Mouse (Mus musculus) liver, embryonic 16.5 days (tissue): Measurements from ENCODE around the gene Top2a. TPM values are rescaled to one million over a fixed set of nuclear protein-coding genes. Genes with fewer than 3 reads are reported as not detected.
A peak's percentile ranks its signal among the peaks of the same experiment; 100 is the strongest.

Experiments used
- ATAC-seq: fragments of 200-750 bp; cut with Nextera tagmentation; 2 replicates; pipeline ENCODE4 v1.8.0; 2017; ENCODE audit warnings: low read depth, mild to moderate bottlenecking, moderate number of reproducible peaks, moderate library complexity
- H3K27ac ChIP-seq: fragments of 300-500 bp; sonication (generic); 2 replicates; pipeline ENCODE4 v1.5.1; 2014; ENCODE audit warnings: mild to moderate bottlenecking, low read length
- H3K27me3 ChIP-seq: fragments of 300-500 bp; sonication (generic); 2 replicates; pipeline ENCODE4 v1.6.1; 2014; ENCODE audit warnings: low read depth, low read length, mixed read lengths; ENCODE audit not compliant: control insufficient read depth, insufficient read depth
- H3K36me3 ChIP-seq: fragments of 300-500 bp; sonication (generic); 2 replicates; pipeline ENCODE4 v1.6.1; 2014; ENCODE audit warnings: mild to moderate bottlenecking; ENCODE audit not compliant: control insufficient read depth, insufficient read depth
- H3K4me1 ChIP-seq: fragments of 300-500 bp; sonication (generic); 2 replicates; pipeline ENCODE4 v1.6.1; 2014; ENCODE audit warnings: low read depth, low read length, mixed read lengths; ENCODE audit not compliant: control insufficient read depth
- H3K4me2 ChIP-seq: fragments of 300-500 bp; sonication (generic); 2 replicates; pipeline ENCODE4 v1.6.1; 2014; ENCODE audit warnings: low read depth, low read length, mixed read lengths
- H3K4me3 ChIP-seq: fragments of 300-500 bp; sonication (generic); 2 replicates; pipeline ENCODE4 v1.5.1; 2014; ENCODE audit warnings: low read depth, mild to moderate bottlenecking, low read length
- H3K9ac ChIP-seq: fragments of 300-500 bp; sonication (generic); 2 replicates; pipeline ENCODE4 v1.6.1; 2014; ENCODE audit warnings: low read depth, low read length
- H3K9me3 ChIP-seq: fragments of 300-500 bp; sonication (generic); replicated peaks from 2 replicates; pipeline ENCODE4 v1.6.1; 2016; ENCODE audit warnings: low read length; ENCODE audit not compliant: control insufficient read depth
- WGBS: fragments of 180-500 bp; shearing (Covaris S2); extraction: QIAGEN DNeasy Blood & Tissue Kit; methylation state at CpG from one replicate; pipeline ENCODE4 v1.1.7; 2014; ENCODE audit not compliant: insufficient replicate concordance; 5-methylcytosine and 5-hydroxymethylcytosine counted together
- polyA plus RNA-seq: library from polyadenylated mRNA; unstranded; fragments of >200 nt; fragmentation: Nextera tagmentation; extraction: Ambion mirVana; gene quantifications from 2 replicates; pipeline ENCODE4 v1.2.1, GENCODE M21; 2015

Top2a gene
- polyA plus RNA-seq, 1 experiment from 2014 or later, result 189 TPM

- no peak overlapping the region for H3K9ac ChIP-seq
- H3K27me3 ChIP-seq, result peaks cover 65% of the 10 kb centered on the region
- ATAC-seq, result no peak
These were observed 59.2 kb downstream of the Top2a start for GRCm38 (mm10) chr11:98964616-98965415.

GRCm38 (mm10) chr11:98964201-98964615 is 59.8 kb downstream of the Top2a start:
- H3K9me3 ChIP-seq, result no peaks in the 10 kb centered on the region
- no peak for ATAC-seq
- no peaks in the 10 kb centered on the region for H3K36me3 ChIP-seq
- H3K9ac ChIP-seq, result peak overlapping the region; percentile 34; the same call in 1 of the 2 replicates
- peaks cover 61% of the 10 kb centered on the region for H3K27me3 ChIP-seq
- H3K4me1 ChIP-seq, result peaks cover 57% of the 10 kb centered on the region
- 28% methylated on average over 6 of the region's 6 CpGs for WGBS
- H3K27ac ChIP-seq, result peak overlapping the region; percentile 67
- peak overlapping the region; percentile 99 for H3K4me2 ChIP-seq
- peak overlapping the region; percentile 49 for H3K4me3 ChIP-seq

More at GRCm38 (mm10) chr11:98964616-98965415, 59.2 kb downstream of the Top2a start:
- peak overlapping the region; percentile 67; the same call in 1 of the 2 replicates for H3K27ac ChIP-seq
- peak overlapping the region; percentile 99; the same call in 1 of the 2 replicates for H3K4me2 ChIP-seq
- H3K4me3 ChIP-seq, result no peak overlapping the region
- no peaks in the 10 kb centered on the region for H3K9me3 ChIP-seq
- H3K36me3 ChIP-seq, result no peaks in the 10 kb centered on the region
- peaks cover 52% of the 10 kb centered on the region for H3K4me1 ChIP-seq
- WGBS, result 37% methylated on average over 15 of the region's 15 CpGs

- no peaks in the 10 kb centered on the region for H3K36me3 ChIP-seq
- peaks cover 58% of the 10 kb centered on the region for H3K4me1 ChIP-seq
- H3K9ac ChIP-seq, result peak overlapping the region; percentile 39
- H3K27me3 ChIP-seq, result peaks cover 57% of the 10 kb centered on the region
- WGBS, result under 1% methylated on average over 31 of the region's 32 CpGs
- ATAC-seq, result peak; percentile 66
- no peaks in the 10 kb centered on the region for H3K9me3 ChIP-seq
- peak overlapping the region; percentile 99 for H3K4me2 ChIP-seq
- H3K27ac ChIP-seq, result peak overlapping the region; percentile 67
- H3K4me3 ChIP-seq, result peak overlapping the region; percentile 49
These were observed 60.6 kb downstream of the Top2a start for GRCm38 (mm10) chr11:98963191-98964021.

GRCm38 (mm10) chr11:98962421-98963095 is 61.4 kb downstream of the Top2a start:
- WGBS, result 6% methylated on average over 12 of the region's 12 CpGs
- Histone ChIP-seq H3K4me1 (peaks cover 58% of the 10 kb centered on the region), H3K4me3 (peak overlapping the region; percentile 67), H3K36me3 (no peaks in the 10 kb centered on the region), H3K9me3 (no peaks in the 10 kb centered on the region), H3K27me3 (peaks cover 57% of the 10 kb centered on the region), H3K27ac (peak overlapping the region; percentile 67; the same call in 1 of the 2 replicates), H3K4me2 (peak overlapping the region; percentile 99), H3K9ac (peak overlapping the region; percentile 39)
- no peak for ATAC-seq

- no peak for ATAC-seq
- peak overlapping the region; percentile 67 for H3K4me3 ChIP-seq
- peak overlapping the region; percentile 99 for H3K4me2 ChIP-seq
- H3K27ac ChIP-seq, result no peak overlapping the region
- WGBS, result 6% methylated on average over 8 of the region's 8 CpGs
- peaks cover 58% of the 10 kb centered on the region for H3K4me1 ChIP-seq
- H3K9ac ChIP-seq, result peak overlapping the region; percentile 53; the same call in 1 of the 2 replicates
- H3K9me3 ChIP-seq, result no peaks in the 10 kb centered on the region
- H3K36me3 ChIP-seq, result no peaks in the 10 kb centered on the region
- H3K27me3 ChIP-seq, result peaks cover 57% of the 10 kb centered on the region
These were observed 62.2 kb downstream of the Top2a start for GRCm38 (mm10) chr11:98961766-98962165.

GRCm38 (mm10) chr11:98961051-98961592 is 62.9 kb downstream of the Top2a start:
- peaks cover 58% of the 10 kb centered on the region for H3K4me1 ChIP-seq
- H3K4me2 ChIP-seq, result peak overlapping the region; percentile 99
- H3K36me3 ChIP-seq, result no peaks in the 10 kb centered on the region
- H3K27ac ChIP-seq, result peak overlapping the region; percentile 78
- peaks cover 57% of the 10 kb centered on the region for H3K27me3 ChIP-seq
- peak overlapping the region; percentile 67 for H3K4me3 ChIP-seq
- no peak for ATAC-seq
- no peaks in the 10 kb centered on the region for H3K9me3 ChIP-seq
- WGBS, result 2% methylated on average over 18 of the region's 18 CpGs
- peak overlapping the region; percentile 53 for H3K9ac ChIP-seq

- peak overlapping the region; percentile 99 for H3K4me2 ChIP-seq
- H3K4me3 ChIP-seq, result peak overlapping the region; percentile 67
- peaks cover 56% of the 10 kb centered on the region for H3K27me3 ChIP-seq
- under 1% methylated on average over 46 of the region's 53 CpGs for WGBS
- H3K4me1 ChIP-seq, result peaks cover 56% of the 10 kb centered on the region
- peak overlapping the region; percentile 78 for H3K27ac ChIP-seq
- ATAC-seq, result peak; percentile 51
- H3K9ac ChIP-seq, result peak overlapping the region; percentile 53
- no peaks in the 10 kb centered on the region for H3K9me3 ChIP-seq
- H3K36me3 ChIP-seq, result no peaks in the 10 kb centered on the region
These were observed 63.6 kb downstream of the Top2a start for GRCm38 (mm10) chr11:98960313-98960906.
